Mouse (Mus musculus) heart, embryonic 14.5 days (tissue): ENCODE results near the gene Synpo2l. TPM values are rescaled to one million over a fixed set of nuclear protein-coding genes. Genes with fewer than 3 reads are reported as not detected.

Source experiments
- ATAC-seq: fragments of 200-750 bp; cut with Nextera tagmentation; 2 replicates; pipeline ENCODE4 v1.8.0; 2017; ENCODE audit warnings: low read depth, moderate TSS enrichment; ENCODE audit not compliant: insufficient number of reproducible peaks, insufficient read depth, low FRiP score
- H3K27ac ChIP-seq, 2 experiments: fragments of 200-500 bp in 1 of 2; fragments of 300-500 bp in 1 of 2; sonication (generic) in 1 of 2; replicated peaks in 1 of 2; 2 replicates each; pipeline ENCODE4 v1.5.1; 2012 to 2014; ENCODE audit warnings: low read depth in 2 of 2, low read length in 2 of 2, control low read depth in 1 of 2, mild to moderate bottlenecking in 1 of 2, mixed read lengths in 1 of 2; ENCODE audit not compliant: control insufficient read depth in 1 of 2, insufficient read depth in 1 of 2
- H3K27me3 ChIP-seq: fragments of 300-500 bp; sonication (generic); 2 replicates; pipeline ENCODE4 v1.6.1; 2014; ENCODE audit warnings: mild to moderate bottlenecking, low read length, control low read depth; ENCODE audit not compliant: control insufficient read depth, insufficient read depth
- H3K36me3 ChIP-seq: fragments of 300-500 bp; sonication (generic); 2 replicates; pipeline ENCODE4 v1.6.1; 2014; ENCODE audit warnings: mild to moderate bottlenecking, control low read depth, low read length, mixed read lengths; ENCODE audit not compliant: control insufficient read depth, insufficient read depth
- H3K4me1 ChIP-seq, 2 experiments: fragments of 200-500 bp in 1 of 2; fragments of 300-500 bp in 1 of 2; sonication (generic) in 1 of 2; 2 replicates each; pipeline ENCODE4 v1.6.1; 2012 to 2014; ENCODE audit warnings: low read length in 2 of 2, control low read depth in 1 of 2, mixed read lengths in 1 of 2; ENCODE audit not compliant: control insufficient read depth in 2 of 2, insufficient read depth in 2 of 2
- H3K4me2 ChIP-seq: fragments of 300-500 bp; sonication (generic); 2 replicates; pipeline ENCODE4 v1.6.1; 2014; ENCODE audit warnings: mild to moderate bottlenecking, low read length
- H3K4me3 ChIP-seq, 2 experiments: fragments of 200-500 bp in 1 of 2; fragments of 300-500 bp in 1 of 2; sonication (generic) in 1 of 2; 2 replicates each; pipeline ENCODE4 v1.5.1; 2012 to 2014; ENCODE audit warnings: low read length in 2 of 2, mild to moderate bottlenecking in 2 of 2, control low read depth in 1 of 2, low read depth in 1 of 2, moderate library complexity in 1 of 2; ENCODE audit not compliant: control insufficient read depth in 1 of 2, insufficient read depth in 1 of 2
- H3K9ac ChIP-seq: fragments of 300-500 bp; sonication (generic); 2 replicates; pipeline ENCODE4 v1.6.1; 2014; ENCODE audit warnings: mild to moderate bottlenecking, low read length
- H3K9me3 ChIP-seq: fragments of 300-500 bp; sonication (generic); 2 replicates; pipeline ENCODE4 v1.6.1; 2016; ENCODE audit warnings: low read length, control low read depth; ENCODE audit not compliant: control insufficient read depth
- WGBS: fragments of 180-500 bp; shearing (Covaris S2); extraction: QIAGEN DNeasy Blood & Tissue Kit; methylation state at CpG from one replicate; pipeline ENCODE4 v1.1.7; 2014; 5-methylcytosine and 5-hydroxymethylcytosine counted together
- polyA plus RNA-seq: library from polyadenylated mRNA; unstranded; fragments of >200 nt; fragmentation: Nextera tagmentation; extraction: Ambion mirVana; gene quantifications from 2 replicates; pipeline ENCODE4 v1.2.1, GENCODE M21; 2014

Synpo2l gene
- polyA plus RNA-seq, 1 experiment from 2014 or later, result 172 TPM

DNA sequence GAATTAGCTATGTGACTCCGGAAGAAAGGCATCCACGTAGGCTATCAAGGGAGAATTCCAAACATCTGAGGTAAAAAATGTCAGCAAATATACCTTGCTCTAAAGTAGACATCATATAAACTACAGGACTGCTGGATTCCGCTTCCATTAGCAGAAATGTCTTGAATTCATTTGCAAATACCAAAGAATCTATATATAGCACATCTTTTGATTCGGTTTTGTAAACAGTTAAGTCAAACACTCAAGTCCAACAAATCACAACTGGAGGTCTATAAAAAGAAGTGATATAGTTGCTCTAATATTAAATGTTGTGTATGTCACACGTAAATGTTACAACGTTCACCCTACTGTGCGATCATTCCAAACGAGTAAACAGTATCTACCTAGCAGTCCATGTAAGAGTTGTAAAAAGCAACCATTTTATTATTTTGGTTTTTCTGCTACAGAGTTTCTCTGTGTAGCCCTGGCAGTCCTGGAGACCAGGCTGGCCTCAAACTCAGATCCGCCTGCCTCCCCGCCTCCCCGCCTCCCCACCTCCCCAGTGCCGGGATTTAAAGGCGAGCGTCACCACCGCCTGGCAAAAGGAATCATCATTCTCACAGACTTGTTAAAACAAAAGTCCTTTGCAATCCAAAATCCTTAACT is 34.1 kb upstream of the Synpo2l start:
- Histone ChIP-seq H3K36me3 (peaks cover 53% of the 10 kb centered on the region), H3K4me1 (peaks cover 0 to 42% of the 10 kb centered on the region in 2 experiments; a peak in 3 of 4 replicates), H3K9me3 (no peaks in the 10 kb centered on the region), H3K4me3 (peak overlapping the region; percentile 73 to 95), H3K4me2 (peak overlapping the region; percentile 71), H3K27me3 (no peaks in the 10 kb centered on the region), H3K27ac (peak overlapping the region; percentile 86 to 89), H3K9ac (peak overlapping the region; percentile 92)
- no peak for ATAC-seq
- 5% methylated on average over 15 of the region's 15 CpGs for WGBS

DNA sequence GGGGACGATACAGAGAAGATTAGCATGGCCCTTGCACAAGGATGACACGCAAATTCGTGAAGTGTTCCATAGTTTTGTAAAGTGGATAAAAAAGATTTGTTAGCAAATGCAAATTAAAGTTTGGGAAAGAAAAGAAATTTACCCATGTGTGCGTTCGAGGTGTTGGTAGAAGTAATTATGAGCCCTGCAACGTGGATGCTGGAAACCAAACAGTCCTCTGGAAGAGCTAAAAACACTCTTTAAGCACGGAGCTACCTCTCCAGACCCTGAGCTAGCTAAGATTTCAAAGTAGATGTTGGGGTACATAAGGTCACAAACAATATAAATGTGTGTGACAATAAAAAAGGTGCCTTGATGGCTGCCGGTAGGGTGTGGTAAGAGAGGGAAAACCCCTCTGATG is 33.4 kb upstream of the Synpo2l start:
- Histone ChIP-seq H3K27ac (peak overlapping the region; percentile 63 to 86), H3K4me1 (peaks cover 3 to 48% of the 10 kb centered on the region in 2 experiments)
- 71% methylated on average over 8 of the region's 8 CpGs for WGBS

DNA sequence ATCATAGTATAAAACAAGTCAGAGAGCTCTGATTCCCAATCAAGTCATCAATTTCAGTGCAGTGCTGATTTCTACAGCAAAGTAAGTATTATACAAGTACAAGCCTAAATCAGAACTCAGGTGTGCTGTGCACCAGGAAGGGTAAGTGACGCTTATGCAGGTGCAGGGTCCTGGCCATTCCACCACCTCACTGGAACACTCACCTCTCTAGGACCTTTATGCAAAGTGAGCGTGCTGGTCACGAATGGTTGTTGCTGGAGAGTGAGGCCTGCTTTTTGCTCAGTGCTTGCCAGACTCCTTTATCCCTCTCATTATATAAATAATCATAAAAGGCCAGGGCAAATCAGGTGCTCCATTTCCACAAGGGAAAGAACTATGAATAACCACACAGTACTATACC is 32.2 kb upstream of the Synpo2l start:
- WGBS, result 81% methylated on average over 3 of the region's 3 CpGs
- Histone ChIP-seq H3K4me2 (no peak overlapping the region), H3K4me3 (no peak overlapping the region)

More for the DNA sequence above, 33.4 kb upstream of the Synpo2l start:
- no peak for ATAC-seq
- H3K9ac ChIP-seq, result peak overlapping the region; percentile 92
- H3K27me3 ChIP-seq, result no peaks in the 10 kb centered on the region
- H3K9me3 ChIP-seq, result no peaks in the 10 kb centered on the region
- H3K4me3 ChIP-seq, result peak overlapping the region; percentile 21 to 73; a peak in 3 of 4 replicates
- peak overlapping the region; percentile 71 for H3K4me2 ChIP-seq
- peaks cover 53% of the 10 kb centered on the region for H3K36me3 ChIP-seq

DNA sequence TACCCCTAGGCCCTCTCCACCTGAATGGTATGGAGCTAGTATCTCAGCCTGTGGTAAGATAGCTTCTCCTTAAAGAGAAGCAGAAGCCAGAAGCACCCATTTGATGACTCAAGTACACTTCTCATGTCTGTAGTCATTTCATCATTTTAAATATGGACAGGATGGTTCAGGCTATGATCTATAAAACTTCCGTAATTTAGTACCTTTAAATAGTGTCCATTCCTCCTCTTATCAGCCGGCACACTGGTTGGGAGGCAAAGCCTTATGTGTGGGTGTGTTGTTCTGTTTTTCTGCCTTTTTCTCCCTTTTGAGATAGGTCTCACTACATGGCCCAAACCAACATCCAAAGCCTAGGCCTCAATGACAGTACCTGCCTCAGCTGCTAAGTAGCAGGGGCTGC is 30.4 kb upstream of the Synpo2l start:
- Histone ChIP-seq H3K27ac (no peak overlapping the region), H3K4me3 (no peak overlapping the region), H3K36me3 (peaks cover 45% of the 10 kb centered on the region), H3K27me3 (no peaks in the 10 kb centered on the region), H3K4me2 (no peak overlapping the region), H3K4me1 (peaks cover 14 to 60% of the 10 kb centered on the region in 2 experiments), H3K9ac (no peak overlapping the region), H3K9me3 (no peaks in the 10 kb centered on the region)
- no peak for ATAC-seq
- 64% methylated on average over 2 of the region's 2 CpGs for WGBS

More for the DNA sequence above, 32.2 kb upstream of the Synpo2l start:
- Histone ChIP-seq H3K27ac (no peak overlapping the region), H3K9ac (peak overlapping the region; percentile 31; the same call in 1 of the 2 replicates), H3K27me3 (no peaks in the 10 kb centered on the region), H3K9me3 (no peaks in the 10 kb centered on the region), H3K36me3 (peaks cover 51% of the 10 kb centered on the region), H3K4me1 (peaks cover 11 to 57% of the 10 kb centered on the region in 2 experiments)
- no peak for ATAC-seq

DNA sequence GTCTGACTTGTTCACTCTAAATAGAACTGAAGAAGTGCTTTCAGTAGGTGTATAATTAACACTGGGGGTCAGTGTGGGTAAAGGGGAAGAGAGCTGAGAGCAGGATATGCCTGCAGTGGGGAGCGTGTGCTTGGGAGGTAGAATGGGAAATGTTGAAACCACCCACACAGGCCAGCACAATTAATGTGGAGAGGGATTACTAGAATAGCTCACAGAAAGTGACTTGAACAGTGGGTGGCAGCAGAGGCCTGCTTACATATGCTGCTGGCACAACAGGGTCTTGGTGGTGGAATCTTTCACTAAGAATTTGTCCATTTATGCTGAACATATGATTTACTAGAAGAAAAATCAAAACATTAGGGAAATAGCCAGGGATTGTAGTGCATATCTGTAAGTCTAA is 28.8 kb upstream of the Synpo2l start:
- peak overlapping the region; percentile 93 for H3K9ac ChIP-seq
- H3K4me2 ChIP-seq, result peak overlapping the region; percentile 83
- no peaks in the 10 kb centered on the region for H3K27me3 ChIP-seq
- no peak overlapping the region; a peak in 2 of 4 replicates for H3K27ac ChIP-seq
- peaks cover 61% of the 10 kb centered on the region for H3K36me3 ChIP-seq
- WGBS, result 7% methylated on average over 1 of the region's 1 CpGs
- peaks cover 14 to 59% of the 10 kb centered on the region in 2 experiments for H3K4me1 ChIP-seq
- H3K9me3 ChIP-seq, result no peaks in the 10 kb centered on the region
- ATAC-seq, result no peak; the same call in 1 of the 2 replicates
- H3K4me3 ChIP-seq, result peak overlapping the region; percentile 10 to 72; a peak in 3 of 4 replicates

DNA sequence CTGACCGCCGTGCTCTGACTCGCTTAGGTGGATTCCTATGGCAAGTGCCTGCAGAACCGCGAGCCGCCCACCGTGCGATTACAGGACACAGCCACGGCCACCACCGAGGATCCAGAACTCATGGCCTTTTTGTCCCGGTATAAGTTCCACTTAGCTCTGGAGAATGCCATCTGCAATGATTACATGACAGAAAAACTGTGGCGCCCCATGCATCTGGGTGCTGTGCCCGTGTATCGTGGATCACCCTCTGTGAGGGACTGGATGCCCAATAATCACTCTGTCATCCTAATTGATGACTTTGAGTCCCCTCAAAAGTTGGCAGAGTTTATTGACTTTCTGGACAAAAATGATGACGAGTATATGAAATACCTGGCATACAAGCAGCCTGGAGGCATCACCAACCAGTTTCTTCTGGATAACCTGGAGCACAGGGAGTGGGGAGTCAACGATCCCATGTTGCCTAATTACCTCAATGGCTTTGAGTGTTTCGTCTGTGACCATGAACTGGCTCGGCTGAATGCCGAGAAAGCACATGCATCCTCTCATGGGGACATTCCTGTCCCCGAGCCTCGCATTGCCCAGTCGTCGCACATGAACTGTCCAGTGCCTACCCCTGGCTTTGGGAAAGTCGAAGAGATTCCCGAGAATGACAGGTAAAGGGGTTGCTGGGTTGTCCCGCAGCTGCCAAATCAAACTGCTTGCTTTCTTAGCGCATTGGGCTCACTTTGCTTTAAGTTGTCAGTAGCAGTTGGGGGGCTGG is 27.8 kb upstream of the Synpo2l start:
- 10% methylated on average over 27 of the region's 27 CpGs for WGBS
- Histone ChIP-seq H3K4me1 (peaks cover 14 to 48% of the 10 kb centered on the region in 2 experiments), H3K36me3 (peaks cover 68% of the 10 kb centered on the region), H3K27me3 (no peaks in the 10 kb centered on the region), H3K4me2 (peak overlapping the region; percentile 83), H3K27ac (peak overlapping the region in 1 of 2 experiments; percentile 96; a peak in 2 of 4 replicates), H3K9me3 (no peaks in the 10 kb centered on the region), H3K9ac (peak overlapping the region; percentile 93), H3K4me3 (peak overlapping the region; percentile 60 to 72)
- no peak for ATAC-seq

DNA sequence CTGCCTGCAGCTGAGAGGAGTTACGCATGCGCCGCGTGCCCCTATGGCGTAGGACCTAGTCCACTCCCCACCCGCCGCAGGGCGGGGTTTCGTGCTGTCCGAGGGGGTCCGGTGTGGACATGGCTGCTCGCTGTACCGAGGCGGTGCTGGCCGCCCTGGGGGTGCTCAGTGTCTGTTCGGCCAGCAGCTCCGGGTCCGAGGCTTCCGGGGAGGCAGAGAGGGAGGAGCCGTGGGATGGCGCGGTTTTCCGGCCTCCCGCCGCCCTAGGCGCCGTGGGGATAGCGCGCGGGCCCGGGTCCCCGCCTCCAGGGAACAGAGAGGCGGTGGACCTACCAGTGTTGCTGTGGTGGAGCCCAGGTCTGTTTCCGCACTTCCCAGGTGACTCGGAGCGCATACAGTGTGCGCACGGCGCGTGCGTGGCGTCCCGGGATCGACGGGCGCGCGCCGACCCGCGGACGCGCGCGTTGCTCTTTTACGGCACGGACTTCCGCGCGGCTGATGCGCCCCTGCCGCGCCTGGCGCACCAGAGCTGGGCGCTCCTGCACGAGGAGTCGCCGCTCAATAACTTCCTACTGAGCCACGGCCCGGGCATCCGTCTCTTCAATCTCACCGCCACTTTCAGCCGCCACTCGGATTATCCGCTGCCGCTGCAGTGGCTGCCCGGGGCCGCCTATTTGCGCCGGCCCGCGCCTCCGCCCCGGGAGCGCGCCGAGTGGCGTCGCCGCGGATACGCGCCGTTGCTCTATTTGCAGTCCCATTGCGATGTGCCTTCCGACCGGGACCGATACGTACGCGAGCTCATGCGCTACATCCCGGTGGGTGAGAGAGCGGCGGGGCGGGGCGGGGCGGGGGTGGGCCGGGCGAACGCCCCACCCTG is 27.0 kb upstream of the Synpo2l start, which contains the start of gene Fut11:
TSS of gene Fut11 (plus strand) at position 85 of the 877 bp plus-strand sequence.
- peak within 1 kb of the TSS; percentile 82 to 96 for H3K27ac ChIP-seq
- H3K4me2 ChIP-seq, result peak within 1 kb of the TSS; percentile 83
- under 1% methylated on average over 99 of the region's 111 CpGs for WGBS
- H3K9me3 ChIP-seq, result no peaks in the 10 kb centered on the region
- H3K27me3 ChIP-seq, result no peaks in the 10 kb centered on the region
- peak within 1 kb of the TSS; percentile 60 to 72 for H3K4me3 ChIP-seq
- peaks cover 68% of the 10 kb centered on the region for H3K36me3 ChIP-seq
- ATAC-seq, result peak; percentile 90
- peak within 1 kb of the TSS; percentile 93 for H3K9ac ChIP-seq
- H3K4me1 ChIP-seq, result peaks cover 14 to 40% of the 10 kb centered on the region in 2 experiments
